Mouse (Mus musculus): ENCODE results near the gene Csf2.
"Not testable (repeated sequence)": the region's sequence is repeated elsewhere in the genome, so short reads cannot be mapped to it uniquely, and the experiment has no call there.

The Csf2 gene

DNA sequence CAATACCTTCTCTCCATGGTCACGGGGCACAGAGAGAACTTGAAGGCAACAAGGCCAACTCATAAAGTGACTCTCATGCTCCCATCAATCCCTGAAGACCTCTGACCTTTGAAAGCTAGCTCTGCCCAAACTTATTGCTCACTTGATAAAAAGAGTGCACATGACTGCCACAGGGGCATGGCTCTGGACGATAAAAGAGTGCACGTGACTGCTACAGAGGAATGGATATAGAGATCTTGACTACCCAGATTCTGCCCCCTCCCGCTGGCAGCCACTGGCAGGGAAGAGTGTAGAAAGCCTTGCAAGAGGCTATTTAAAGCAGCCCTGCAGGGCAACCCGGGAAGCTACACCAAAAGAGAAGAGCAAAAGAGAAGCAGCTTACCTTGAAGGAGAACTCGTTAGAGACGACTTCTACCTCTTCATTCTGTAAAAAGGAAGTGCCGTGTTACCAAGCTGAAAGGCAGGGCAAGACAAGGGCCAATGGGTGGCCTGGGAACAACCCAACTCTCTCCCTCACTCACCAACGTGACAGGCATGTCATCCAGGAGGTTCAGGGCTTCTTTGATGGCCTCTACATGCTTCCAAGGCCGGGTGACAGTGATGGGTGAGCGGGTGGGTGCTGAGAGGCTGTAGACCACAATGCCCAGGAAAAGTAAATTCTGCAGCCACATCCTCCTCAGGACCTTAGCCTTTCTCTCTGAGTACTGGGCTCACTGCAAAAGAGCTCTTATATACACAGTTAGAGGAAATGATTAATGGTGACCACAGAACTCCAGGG is at the start of gene Csf2:
Gene Csf2 (minus strand): TSS at position 728 of the 778 bp plus-strand sequence.
- peak in 1 of 2 experiments; percentile 11 for DNase-seq

GRCm38 (mm10) chr11:54298777-54299176 is 49.3 kb upstream of the Csf2 start:
- no peak for DNase-seq

- DNase-seq = not testable (repeated sequence)
These were observed 48.0 kb upstream of the Csf2 start for GRCm38 (mm10) chr11:54297471-54297870.

DNA sequence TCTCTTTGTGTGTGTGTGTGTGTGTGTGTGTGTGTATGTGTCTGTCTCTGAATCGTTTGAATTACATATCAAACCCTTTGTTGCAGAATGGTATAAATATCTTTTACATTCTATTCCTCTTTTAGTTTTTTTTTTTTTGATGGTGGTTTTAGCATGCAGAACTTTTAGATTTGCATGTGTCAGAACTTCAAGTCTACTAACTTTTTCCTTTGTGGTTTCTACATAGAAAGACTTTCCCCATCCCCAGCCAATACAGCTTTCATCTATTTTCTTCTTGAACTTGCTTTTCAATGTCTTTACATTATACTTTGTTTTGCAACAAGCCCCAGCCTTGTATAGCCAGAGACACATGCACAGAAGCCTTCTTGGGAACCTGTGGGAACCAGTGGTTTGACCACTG is 47.3 kb upstream of the Csf2 start:
- no peak for DNase-seq

DNA sequence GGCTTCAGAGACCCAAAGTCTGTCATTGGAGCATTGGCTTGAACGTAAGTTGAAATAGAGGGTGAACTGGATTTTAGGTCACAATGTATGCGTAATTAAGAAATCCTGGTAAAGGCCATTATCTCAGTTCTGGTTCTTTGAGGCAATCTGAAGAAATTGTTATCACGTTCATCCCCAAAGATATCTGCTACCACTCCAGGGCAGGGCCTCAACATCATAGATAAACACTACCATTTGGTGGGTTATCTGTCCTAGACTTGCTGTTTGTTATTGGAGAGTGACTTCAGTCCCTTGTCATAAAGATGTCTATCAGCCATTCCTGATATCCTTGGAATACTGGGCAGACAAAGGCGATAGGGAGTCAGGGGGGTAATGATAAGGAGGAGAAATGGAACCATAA is 46.5 kb upstream of the Csf2 start:
- no peak for DNase-seq

GRCm38 (mm10) chr11:54293980-54294807 is 44.7 kb upstream of the Csf2 start:
- DNase-seq = no peak

DNA sequence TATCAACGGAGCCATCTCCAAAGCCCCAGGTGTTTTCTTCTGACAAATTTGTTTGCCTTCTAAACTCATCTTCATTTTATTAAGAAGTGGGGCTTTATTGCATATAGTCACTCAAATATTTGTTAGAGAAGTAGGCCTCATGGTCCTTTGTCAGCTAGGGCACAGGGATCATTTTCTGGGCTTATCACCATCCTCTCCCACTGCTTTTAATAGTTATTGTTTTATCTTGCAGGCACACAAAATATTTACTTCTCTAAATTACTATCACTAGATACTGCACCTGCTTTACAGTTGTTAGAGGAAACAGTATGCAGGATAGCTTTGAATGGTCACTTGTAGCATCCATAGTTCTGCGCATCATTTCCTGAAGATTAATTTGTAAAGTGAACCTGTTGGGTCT is 42.7 kb upstream of the Csf2 start:
- no peak for DNase-seq

DNA sequence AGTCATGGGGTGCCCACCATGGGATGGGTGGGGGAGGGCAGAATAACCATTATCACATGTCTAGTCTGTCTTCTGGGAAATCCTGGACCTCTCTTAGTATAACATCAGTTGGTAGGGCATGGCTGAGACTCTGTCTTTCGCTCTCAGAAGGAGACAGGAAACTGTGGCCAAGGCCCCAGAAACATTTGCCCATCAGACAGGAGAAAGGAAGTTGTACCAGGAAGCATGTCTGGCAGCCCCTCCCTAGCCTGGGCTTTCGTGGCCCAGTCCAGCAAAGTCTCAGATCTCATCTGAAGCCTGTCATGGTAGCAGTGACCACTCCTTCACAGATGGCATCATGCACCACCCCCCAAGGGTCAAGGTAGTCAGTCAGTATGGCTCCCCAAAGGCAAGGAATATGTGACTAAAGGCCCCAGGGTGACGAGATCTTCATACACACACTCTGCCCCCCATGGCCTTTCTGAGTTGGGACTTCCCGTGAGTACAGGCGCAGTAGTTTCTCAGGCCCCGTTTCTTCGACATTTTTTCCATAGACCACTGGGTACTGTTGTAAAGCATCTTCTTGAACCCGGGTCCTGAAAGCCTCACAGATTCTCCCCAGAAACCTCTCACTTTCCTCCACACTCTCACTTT is 38.5 kb upstream of the Csf2 start:
- DNase-seq = no peak

DNA sequence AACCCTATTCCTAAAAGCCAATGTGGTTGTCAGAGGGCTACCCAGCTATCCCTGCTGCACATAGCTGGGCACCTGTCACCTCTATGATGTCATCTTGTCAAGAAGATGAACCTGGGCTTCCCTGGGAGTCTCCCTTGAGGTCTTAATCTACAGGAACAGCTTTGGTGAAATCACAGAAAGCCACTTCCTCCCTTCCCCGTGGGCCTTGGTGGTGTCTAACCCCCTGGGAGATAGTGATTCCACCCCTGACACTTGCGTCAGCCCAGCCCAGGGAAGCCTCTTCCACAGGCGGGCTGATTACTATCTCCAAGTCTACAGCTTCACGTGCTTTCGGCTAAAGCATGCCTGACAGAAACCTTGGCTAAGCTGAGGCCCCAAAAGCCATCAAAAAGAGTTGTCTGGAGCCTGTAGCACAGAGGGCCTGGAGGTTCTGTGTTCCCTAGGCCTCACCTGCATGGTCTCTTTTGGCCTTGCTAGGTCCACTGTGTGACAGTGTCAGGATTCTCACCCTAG is 22.0 kb upstream of the Csf2 start:
- no peak for DNase-seq

GRCm38 (mm10) chr11:54269191-54269896 is 19.9 kb upstream of the Csf2 start:
- no peak for DNase-seq

DNA sequence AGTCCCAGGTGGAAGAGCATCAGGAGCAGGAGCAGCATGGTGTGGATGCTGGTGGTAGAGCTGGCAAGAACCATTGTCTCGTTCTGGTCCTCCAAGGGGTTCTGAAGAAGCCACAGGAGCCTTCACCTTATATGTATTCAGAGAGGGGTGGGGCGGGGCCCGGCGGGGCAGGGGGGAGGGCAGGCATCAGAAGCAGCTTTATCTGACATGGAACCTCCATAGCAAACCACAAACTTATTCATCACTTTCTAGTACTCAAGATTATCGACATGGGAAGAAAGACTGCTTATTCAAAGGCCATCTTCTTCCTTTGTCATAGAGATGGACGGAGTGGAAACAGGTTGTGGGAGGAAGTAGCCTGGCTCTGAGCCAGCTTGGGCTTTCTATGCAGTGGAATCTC is 17.7 kb upstream of the Csf2 start, which contains the start of gene Il3:
Gene Il3 (minus strand): TSS at position 101 of the 400 bp plus-strand sequence.
- DNase-seq = no peak

DNA sequence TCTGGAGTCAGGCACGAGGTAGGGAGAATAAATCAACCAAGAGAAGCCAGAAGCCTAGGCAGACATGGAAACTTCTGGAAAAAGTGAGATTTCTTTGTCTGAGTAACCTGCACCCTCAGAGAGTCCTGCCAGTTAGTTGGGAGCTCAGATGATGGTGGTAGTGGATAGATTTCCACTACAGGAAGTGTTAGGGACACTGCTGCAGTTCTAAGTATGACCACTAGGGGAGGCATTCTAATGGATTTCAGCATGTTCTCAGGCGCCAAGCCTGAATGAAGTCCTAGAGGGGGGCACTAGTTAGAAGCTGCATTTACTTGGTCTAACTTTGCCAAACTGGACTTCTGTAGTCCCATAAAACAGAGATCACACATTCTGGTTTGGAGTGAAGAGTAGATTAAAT is 15.1 kb upstream of the Csf2 start:
- DNase-seq = peak in 1 of 2 experiments; percentile 28

GRCm38 (mm10) chr11:54263405-54264031 is 14.1 kb upstream of the Csf2 start:
- no peak for DNase-seq

DNA sequence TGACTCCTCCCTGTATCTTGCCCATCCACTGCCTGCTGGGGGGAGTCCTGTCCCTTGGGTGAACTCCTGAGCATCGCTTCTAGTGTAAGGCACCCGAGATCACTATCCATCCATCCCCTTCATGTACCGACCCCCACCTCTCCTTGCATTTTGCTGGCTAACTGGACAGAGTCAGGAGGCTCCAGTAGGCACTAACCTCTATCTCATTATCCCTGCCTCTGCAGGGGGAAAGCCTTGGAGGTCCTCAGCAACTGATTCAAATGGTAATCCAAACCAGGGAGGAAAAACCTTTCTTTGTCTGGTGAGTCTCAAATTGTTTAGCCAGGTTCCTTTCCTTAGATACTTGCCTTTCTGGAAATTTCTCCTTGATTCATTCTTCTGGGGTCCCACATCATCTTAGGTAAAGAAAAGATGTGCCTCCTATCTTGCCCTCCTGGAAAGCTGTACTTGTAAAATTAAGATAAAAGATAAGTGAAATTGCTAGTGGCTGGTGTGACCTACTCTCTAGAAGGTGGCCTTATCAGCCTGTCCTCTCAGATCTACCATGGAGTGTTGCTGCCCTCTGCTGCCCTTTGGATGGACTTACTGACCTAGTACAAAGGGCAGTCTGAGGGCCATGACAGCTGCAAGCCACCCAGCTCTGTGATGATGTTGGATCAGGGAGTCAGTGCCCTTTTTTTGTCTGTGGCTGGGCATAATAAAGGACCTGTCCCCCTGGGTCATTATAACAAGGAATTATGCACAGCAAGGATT is 7.3 kb upstream of the Csf2 start:
- DNase-seq = peak; percentile 62 to 69

DNA sequence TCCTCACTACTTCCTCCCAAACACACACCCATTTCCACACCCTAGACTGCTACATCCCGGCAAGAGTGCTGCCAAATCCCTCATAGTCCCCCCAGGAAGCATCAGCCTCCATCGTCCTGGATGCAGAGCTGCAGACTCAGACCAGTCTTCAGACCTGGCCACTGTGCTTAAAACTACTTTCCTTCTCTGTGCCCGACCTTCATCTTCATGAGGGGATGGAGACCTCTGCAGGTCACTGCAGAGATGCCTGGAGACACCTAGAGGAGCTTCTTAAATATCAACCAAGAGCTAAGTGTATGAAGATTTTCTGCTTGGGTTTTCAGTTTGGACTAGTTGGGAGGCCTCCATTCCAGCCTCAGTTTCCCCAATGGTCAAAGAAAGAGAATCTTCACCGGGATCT is 4.6 kb upstream of the Csf2 start:
- DNase-seq = peak; percentile 18 to 30

DNA sequence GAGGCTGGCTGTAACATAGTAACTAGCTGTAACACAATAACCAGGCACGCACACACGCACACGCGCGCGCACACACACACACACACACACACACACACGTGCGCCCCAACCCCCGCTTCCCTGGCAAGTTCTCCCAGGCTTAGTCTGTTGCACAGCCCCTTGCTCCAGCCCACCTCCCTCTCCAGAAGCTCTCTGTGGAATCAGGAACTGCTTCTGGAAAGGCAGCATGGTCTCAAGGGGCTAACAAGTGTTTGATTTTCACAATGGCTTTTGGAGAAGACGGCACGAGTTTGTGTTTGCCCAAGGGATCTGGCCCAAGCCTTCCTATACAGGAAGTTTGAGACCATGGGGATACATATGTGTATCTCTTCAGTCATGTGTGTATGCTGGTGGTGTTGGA is 1.1 kb upstream of the Csf2 start:
- DNase-seq = no peak

GRCm38 (mm10) chr11:54249748-54250147 is 281 bp upstream of the Csf2 start:
- no peak for DNase-seq

DNA sequence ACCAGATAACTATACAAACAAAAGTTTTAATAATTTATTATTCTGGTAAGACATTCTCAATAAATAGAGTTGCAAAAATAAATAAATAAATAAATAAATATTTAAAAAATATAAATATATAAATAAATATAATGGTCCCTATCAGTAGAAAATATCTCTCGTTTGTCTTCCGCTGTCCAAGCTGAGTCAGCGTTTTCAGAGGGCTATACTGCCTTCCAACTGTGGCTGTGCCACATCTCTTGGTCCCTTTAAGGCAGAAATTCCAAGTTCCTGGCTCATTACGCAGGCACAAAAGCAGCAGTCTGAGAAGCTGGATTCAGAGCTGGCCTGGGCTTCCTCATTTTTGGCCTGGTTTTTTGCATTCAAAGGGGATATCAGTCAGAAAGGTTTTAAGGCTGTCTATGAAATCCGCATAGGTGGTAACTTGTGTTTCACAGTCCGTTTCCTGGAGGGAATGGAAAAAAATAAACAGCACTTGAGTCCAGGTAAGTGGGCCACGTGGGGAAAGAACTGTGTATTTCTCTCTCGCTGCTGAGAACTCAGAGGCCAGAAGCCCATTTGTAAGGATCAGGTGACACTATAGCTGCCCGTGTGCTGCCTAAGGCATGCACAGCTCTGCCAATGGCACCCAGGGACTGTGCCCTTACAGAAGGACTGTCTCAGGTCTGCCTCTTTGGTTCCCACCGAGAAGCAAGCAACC is 2.1 kb downstream of the Csf2 start:
- no peak for DNase-seq

- no peak for DNase-seq
These were observed 5.0 kb downstream of the Csf2 start for GRCm38 (mm10) chr11:54244465-54244864.

DNA sequence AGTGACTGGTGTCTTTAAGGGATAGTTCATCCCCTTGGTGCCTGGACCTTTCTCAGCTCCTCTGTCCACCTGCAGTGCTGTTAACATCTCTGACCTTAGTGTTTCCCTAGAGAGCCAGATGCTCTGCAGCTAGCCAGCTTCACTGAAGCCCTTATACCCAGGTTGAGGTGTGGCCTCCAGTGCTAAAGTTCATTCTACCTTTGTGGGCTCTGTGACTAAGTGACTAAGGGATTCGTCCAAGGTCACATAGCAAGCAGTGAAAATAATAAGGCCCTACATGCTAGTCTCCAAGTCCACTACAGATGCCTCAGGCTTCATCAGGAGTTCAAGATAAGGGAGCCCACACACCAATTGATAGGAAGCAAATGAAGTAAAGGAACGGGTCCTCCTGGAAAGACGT is 7.0 kb downstream of the Csf2 start:
- DNase-seq = no peak

GRCm38 (mm10) chr11:54236939-54237338 is 12.5 kb downstream of the Csf2 start:
- no peak for DNase-seq
